Mouse (Mus musculus): ENCODE data around the gene Ptpn14.
"Not testable (repeated sequence)": the region's sequence is repeated elsewhere in the genome, so short reads cannot be mapped to it uniquely, and the experiment has no call there.

Ptpn14 gene

GRCm38 (mm10) chr1:189727884-189728783, at the start of gene Ptpn14:
Gene Ptpn14, plus strand, starts transcription at chr1:189728268.
- peak; percentile 73 for DNase-seq (ENCODE audit: low spot score)

- DNase-seq (ENCODE audit: low spot score): no peak
These were observed 48.5 kb upstream of the Ptpn14 start for GRCm38 (mm10) chr1:189679555-189679954.

GRCm38 (mm10) chr1:189684786-189685415, 43.2 kb upstream of the Ptpn14 start:
- DNase-seq (ENCODE audit: low spot score): no peak

GRCm38 (mm10) chr1:189686025-189686424, 42.0 kb upstream of the Ptpn14 start:
- no peak for DNase-seq (ENCODE audit: low spot score)

GRCm38 (mm10) chr1:189687654-189688387, 40.2 kb upstream of the Ptpn14 start, which contains the start of gene Cenpf:
Gene Cenpf, minus strand, starts transcription at chr1:189688086.
- peak; percentile 92 for DNase-seq (ENCODE audit: low spot score)

GRCm38 (mm10) chr1:189688388-189688750, 39.7 kb upstream of the Ptpn14 start:
- no peak for DNase-seq (ENCODE audit: low spot score)

- DNase-seq (ENCODE audit: low spot score): no peak
These were observed 38.8 kb upstream of the Ptpn14 start for GRCm38 (mm10) chr1:189689050-189689833.

- DNase-seq (ENCODE audit: low spot score): not testable (repeated sequence)
These were observed 35.6 kb upstream of the Ptpn14 start for GRCm38 (mm10) chr1:189692442-189692841.

- DNase-seq (ENCODE audit: low spot score): no peak
These were observed 33.7 kb upstream of the Ptpn14 start for GRCm38 (mm10) chr1:189694391-189694790.

GRCm38 (mm10) chr1:189695321-189695720, 32.7 kb upstream of the Ptpn14 start:
- DNase-seq (ENCODE audit: low spot score): no peak

GRCm38 (mm10) chr1:189698416-189698815, 29.7 kb upstream of the Ptpn14 start:
- DNase-seq (ENCODE audit: low spot score): no peak

- DNase-seq (ENCODE audit: low spot score): no peak
These were observed 27.9 kb upstream of the Ptpn14 start for GRCm38 (mm10) chr1:189700186-189700585.

- peak; percentile 33 for DNase-seq (ENCODE audit: low spot score)
These were observed 27.1 kb upstream of the Ptpn14 start for GRCm38 (mm10) chr1:189700990-189701389.

GRCm38 (mm10) chr1:189703156-189703555, 24.9 kb upstream of the Ptpn14 start:
- DNase-seq (ENCODE audit: low spot score): no peak

GRCm38 (mm10) chr1:189703591-189703990, 24.5 kb upstream of the Ptpn14 start:
- DNase-seq (ENCODE audit: low spot score): no peak

GRCm38 (mm10) chr1:189706040-189706645, 21.9 kb upstream of the Ptpn14 start:
- no peak for DNase-seq (ENCODE audit: low spot score)

GRCm38 (mm10) chr1:189707014-189707413, 21.1 kb upstream of the Ptpn14 start:
- no peak for DNase-seq (ENCODE audit: low spot score)

- DNase-seq (ENCODE audit: low spot score): no peak
These were observed 20.6 kb upstream of the Ptpn14 start for GRCm38 (mm10) chr1:189707419-189707818.

- DNase-seq (ENCODE audit: low spot score): no peak
These were observed 19.1 kb upstream of the Ptpn14 start for GRCm38 (mm10) chr1:189709001-189709400.

GRCm38 (mm10) chr1:189715915-189716797, 11.9 kb upstream of the Ptpn14 start:
- DNase-seq (ENCODE audit: low spot score): no peak
